Mouse (Mus musculus) liver, embryonic 15.5 days (tissue): ENCODE data around the gene Blvrb. TPM values are rescaled to one million over a fixed set of nuclear protein-coding genes. Genes with fewer than 3 reads are reported as not detected.

Experiments used
- ATAC-seq: fragments of 200-750 bp; cut with Nextera tagmentation; 2 replicates; pipeline ENCODE4 v1.8.0; 2017; ENCODE audit warnings: moderate number of reproducible peaks, mild to moderate bottlenecking, moderate library complexity; ENCODE audit not compliant: insufficient read depth
- H3K27ac ChIP-seq: fragments of 300-500 bp; sonication (generic); replicated peaks from 2 replicates; pipeline ENCODE4 v1.5.1; 2015; ENCODE audit warnings: mild to moderate bottlenecking, inconsistent platforms
- H3K27me3 ChIP-seq: fragments of 300-500 bp; sonication (generic); 2 replicates; pipeline ENCODE4 v1.6.1; 2015; ENCODE audit warnings: mild to moderate bottlenecking, inconsistent platforms
- H3K36me3 ChIP-seq: fragments of 300-500 bp; sonication (generic); replicated peaks from 2 replicates; pipeline ENCODE4 v1.6.1; 2015; ENCODE audit warnings: moderate library complexity, mild to moderate bottlenecking, inconsistent platforms
- H3K4me1 ChIP-seq: fragments of 300-500 bp; sonication (generic); replicated peaks from 2 replicates; pipeline ENCODE4 v1.6.1; 2015; ENCODE audit warnings: inconsistent platforms
- H3K4me2 ChIP-seq: fragments of 300-500 bp; sonication (generic); 2 replicates; pipeline ENCODE4 v1.6.1; 2015; ENCODE audit warnings: moderate library complexity, mild to moderate bottlenecking, inconsistent platforms
- H3K4me3 ChIP-seq: fragments of 300-500 bp; sonication (generic); replicated peaks from 2 replicates; pipeline ENCODE4 v1.5.1; 2015; ENCODE audit warnings: mild to moderate bottlenecking, inconsistent platforms
- H3K9ac ChIP-seq: fragments of 300-500 bp; sonication (generic); 2 replicates; pipeline ENCODE4 v1.6.1; 2015; ENCODE audit warnings: moderate library complexity, mild to moderate bottlenecking, inconsistent platforms
- H3K9me3 ChIP-seq: fragments of 300-500 bp; sonication (generic); replicated peaks from 2 replicates; pipeline ENCODE4 v1.6.1; 2016; ENCODE audit warnings: inconsistent platforms
- WGBS: fragments of 180-500 bp; shearing (Covaris S2); methylation state at CpG from one replicate; pipeline ENCODE4 v1.1.7; 2015; ENCODE audit warnings: mixed read lengths; ENCODE audit not compliant: insufficient replicate concordance; 5-methylcytosine and 5-hydroxymethylcytosine counted together
- polyA plus RNA-seq: library from polyadenylated mRNA; unstranded; fragments of >200 nt; fragmentation: Nextera tagmentation; extraction: Ambion mirVana; gene quantifications from 2 replicates; pipeline ENCODE4 v1.2.1, GENCODE M21; 2015

Gene Blvrb
- polyA plus RNA-seq, 1 experiment from 2014 or later: 920 TPM

DNA sequence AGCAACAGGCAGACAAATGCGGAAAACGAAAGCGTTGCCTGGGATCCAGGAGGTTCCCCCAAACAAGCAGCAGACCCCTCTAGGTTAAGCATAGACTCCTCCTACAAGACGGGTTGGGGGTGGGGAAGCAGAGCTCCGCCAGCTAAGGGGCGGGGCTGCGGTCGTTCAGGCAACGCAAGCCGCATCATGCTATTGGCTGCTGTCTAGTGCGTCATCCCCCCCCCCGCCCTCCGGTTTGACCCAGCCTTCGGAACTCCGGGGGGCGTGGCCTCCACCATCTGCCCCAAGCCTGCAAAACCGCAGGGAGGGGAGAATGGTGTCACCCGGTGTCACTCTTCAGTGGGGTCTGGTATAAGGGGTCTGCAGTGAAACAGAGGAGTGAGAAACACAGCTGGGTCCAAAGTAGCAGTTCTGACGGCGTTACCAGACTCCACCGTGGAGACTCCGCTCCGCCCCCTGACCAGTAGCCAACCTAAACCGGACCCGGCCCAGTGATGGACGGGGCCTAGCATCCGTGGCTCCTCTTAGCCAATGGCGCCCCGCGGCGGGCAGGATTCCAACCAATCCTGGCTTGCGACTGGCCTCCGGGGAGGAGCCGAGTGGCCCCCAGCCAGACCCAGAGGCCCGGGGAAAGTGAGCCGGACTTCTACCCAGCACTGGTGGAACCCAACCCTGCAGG, 25.5 kb downstream of the Blvrb start, which contains the start of gene Sertad3:
Gene Sertad3, plus strand, starts transcription at position 613 of the 679 bp plus-strand sequence.
- Histone ChIP-seq H3K9ac (peak within 1 kb of the TSS; percentile 95), H3K27me3 (no peaks in the 10 kb centered on the region), H3K27ac (peak within 1 kb of the TSS; percentile 98), H3K4me1 (peaks cover 44% of the 10 kb centered on the region), H3K9me3 (no peaks in the 10 kb centered on the region), H3K4me2 (peak within 1 kb of the TSS; percentile 76), H3K4me3 (peak within 1 kb of the TSS; percentile 85), H3K36me3 (peaks cover 30% of the 10 kb centered on the region)
- WGBS: under 1% methylated on average over 36 of the region's 36 CpGs
- ATAC-seq: peak; percentile 85

DNA sequence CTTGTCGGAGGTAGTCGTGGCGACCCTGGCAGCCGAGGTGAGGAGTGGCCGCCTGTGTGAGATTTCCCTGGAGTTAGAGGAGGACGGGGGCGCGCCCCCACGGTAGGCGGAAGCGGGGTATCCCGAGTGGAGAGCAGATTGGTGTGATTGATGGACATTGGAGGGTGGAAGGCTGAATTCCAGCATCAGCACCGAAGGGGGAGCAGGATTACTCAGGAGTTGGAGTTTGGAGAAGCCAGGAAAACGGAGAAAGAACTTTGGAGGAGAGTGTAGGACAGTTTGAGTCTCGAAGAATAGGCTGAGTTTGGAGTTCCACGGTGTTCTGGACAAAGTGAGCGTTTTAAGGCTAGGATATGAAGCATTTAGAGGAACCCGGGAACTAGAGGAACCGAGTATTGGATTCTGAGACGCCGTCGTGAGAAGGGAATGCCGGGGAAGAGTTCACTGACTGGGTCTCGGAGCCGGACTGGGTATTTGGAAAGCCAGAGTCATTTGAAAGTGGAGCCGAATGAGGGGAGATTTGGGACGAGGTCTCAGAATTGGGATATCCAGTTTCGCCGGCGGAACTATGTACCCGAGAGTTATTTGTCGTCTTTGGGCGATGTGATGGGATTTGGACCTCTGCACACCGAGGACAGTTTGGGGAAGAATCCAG, 26.2 kb downstream of the Blvrb start:
- Histone ChIP-seq H3K9me3 (no peaks in the 10 kb centered on the region), H3K9ac (peak overlapping the region; percentile 95), H3K36me3 (peaks cover 35% of the 10 kb centered on the region), H3K27me3 (no peaks in the 10 kb centered on the region), H3K4me3 (peak overlapping the region; percentile 85), H3K4me2 (peak overlapping the region; percentile 76), H3K4me1 (peaks cover 51% of the 10 kb centered on the region), H3K27ac (peak overlapping the region; percentile 98)
- under 1% methylated on average over 34 of the region's 34 CpGs for WGBS
- no peak for ATAC-seq

DNA sequence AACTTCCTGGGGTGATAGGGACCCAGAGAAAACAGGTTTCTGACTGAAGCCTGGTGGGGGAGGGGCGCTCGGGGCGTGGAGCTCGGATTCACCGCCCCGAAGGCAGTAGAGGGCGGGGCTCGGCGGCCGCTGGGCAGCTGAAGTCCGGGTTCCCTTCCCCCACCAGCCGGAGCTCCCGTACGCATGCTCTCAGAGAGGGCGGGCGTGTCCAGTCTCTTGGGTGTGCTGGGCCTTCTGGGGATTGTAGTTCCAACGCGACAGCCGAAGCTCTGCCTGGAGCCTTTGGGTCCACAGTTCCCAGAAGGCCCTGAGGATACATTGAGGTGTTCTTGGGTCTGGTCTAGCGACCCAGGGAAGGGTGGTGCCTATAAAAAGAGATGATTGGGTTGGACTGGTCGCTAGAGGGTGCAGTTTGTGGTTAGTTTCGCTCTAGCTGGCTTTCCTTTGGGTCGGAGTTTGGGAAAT, 26.7 kb downstream of the Blvrb start:
- Histone ChIP-seq H3K27ac (peak overlapping the region; percentile 98), H3K4me3 (peak overlapping the region; percentile 85), H3K9me3 (no peaks in the 10 kb centered on the region), H3K36me3 (peaks cover 35% of the 10 kb centered on the region), H3K27me3 (no peaks in the 10 kb centered on the region), H3K4me1 (peaks cover 56% of the 10 kb centered on the region), H3K9ac (peak overlapping the region; percentile 95), H3K4me2 (peak overlapping the region; percentile 76)
- ATAC-seq: peak; percentile 87
- 0% methylated on average over 23 of the region's 23 CpGs for WGBS

DNA sequence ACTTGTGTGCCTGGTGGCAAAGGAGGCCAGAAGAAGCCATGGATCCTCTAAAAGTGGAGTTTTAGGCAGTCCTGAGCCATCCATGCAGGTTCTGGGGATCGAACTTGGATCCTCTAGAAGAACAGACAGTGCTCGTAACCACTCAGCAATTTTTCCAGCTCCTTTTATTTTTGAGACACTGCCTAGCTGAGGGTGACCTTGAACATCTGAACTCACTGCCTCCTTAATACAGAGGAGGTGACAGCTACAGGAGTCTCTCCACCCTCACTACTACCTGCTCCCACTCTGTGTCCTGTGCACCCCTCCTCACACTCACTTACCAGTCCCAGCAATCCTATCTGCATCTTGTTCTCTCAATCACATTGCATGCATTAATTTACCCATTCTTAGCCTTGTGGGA, 27.8 kb downstream of the Blvrb start:
- Histone ChIP-seq H3K9me3 (no peaks in the 10 kb centered on the region), H3K36me3 (peaks cover 35% of the 10 kb centered on the region), H3K4me1 (peaks cover 67% of the 10 kb centered on the region), H3K27me3 (no peaks in the 10 kb centered on the region), H3K9ac (peak overlapping the region; percentile 49), H3K4me2 (peak overlapping the region; percentile 76), H3K4me3 (peak overlapping the region; percentile 85), H3K27ac (peak overlapping the region; percentile 98)
- ATAC-seq: no peak
- WGBS: 76% methylated on average over 2 of the region's 2 CpGs

DNA sequence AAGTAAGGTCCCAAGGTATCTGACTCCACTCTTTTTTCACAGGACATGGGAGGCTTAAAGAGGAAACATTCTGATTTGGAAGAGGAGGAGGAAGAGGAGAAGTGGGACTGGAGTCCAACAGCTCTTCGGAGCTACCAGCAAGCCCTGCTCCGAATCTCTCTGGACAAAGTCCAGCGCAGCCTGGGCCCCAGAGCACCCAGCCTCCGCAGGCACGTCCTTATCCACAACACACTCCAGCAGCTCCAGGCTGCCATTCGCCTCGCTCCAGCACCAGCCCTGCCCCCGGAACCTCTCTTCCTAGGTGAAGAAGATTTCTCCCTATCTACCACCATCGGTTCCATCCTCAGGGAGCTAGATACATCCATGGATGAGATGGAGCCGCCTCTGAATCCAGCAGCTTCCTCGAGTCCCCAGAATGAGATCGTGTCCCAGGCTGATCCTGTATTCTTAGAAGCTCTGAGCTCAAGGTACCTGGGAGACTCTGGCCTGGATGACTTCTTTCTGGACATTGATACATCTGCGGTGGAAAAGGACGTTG, 28.4 kb downstream of the Blvrb start:
- H3K4me3 ChIP-seq: peak overlapping the region; percentile 85
- ATAC-seq: no peak
- peak overlapping the region; percentile 76 for H3K4me2 ChIP-seq
- peaks cover 73% of the 10 kb centered on the region for H3K4me1 ChIP-seq
- no peaks in the 10 kb centered on the region for H3K9me3 ChIP-seq
- peaks cover 35% of the 10 kb centered on the region for H3K36me3 ChIP-seq
- peak overlapping the region; percentile 98; the same call in 1 of the 2 replicates for H3K27ac ChIP-seq
- H3K9ac ChIP-seq: no peak overlapping the region
- WGBS: 82% methylated on average over 14 of the region's 14 CpGs
- H3K27me3 ChIP-seq: no peaks in the 10 kb centered on the region

DNA sequence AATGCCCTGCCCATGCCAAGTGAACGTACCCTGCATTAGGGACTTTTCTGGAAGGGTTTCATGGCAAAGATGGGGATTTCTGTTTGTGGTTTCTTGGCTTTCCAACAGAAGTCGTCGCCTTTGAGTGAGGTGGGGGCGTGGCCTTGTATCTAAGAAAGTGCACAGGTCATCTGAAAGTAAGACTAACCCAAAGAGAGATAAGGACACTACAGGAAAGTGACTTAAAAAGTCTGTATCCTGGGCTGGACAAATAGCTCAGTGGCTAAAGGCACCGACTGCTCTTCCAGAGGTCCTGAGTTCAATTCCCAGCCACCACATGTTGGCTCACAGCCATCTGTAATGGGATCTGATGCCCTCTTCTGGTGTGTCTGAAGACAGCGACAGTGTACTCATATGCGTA, 30.8 kb downstream of the Blvrb start:
- Histone ChIP-seq H3K4me3 (no peak overlapping the region), H3K4me1 (peaks cover 82% of the 10 kb centered on the region), H3K9ac (0 out of 2 replicates have a peak overlapping the region, but pooled peaks have one; percentile 29), H3K9me3 (no peaks in the 10 kb centered on the region), H3K4me2 (no peak overlapping the region), H3K27ac (peak overlapping the region; percentile 49), H3K36me3 (peaks cover 35% of the 10 kb centered on the region), H3K27me3 (no peaks in the 10 kb centered on the region)
- 50% methylated on average over 7 of the region's 7 CpGs for WGBS
- no peak for ATAC-seq

DNA sequence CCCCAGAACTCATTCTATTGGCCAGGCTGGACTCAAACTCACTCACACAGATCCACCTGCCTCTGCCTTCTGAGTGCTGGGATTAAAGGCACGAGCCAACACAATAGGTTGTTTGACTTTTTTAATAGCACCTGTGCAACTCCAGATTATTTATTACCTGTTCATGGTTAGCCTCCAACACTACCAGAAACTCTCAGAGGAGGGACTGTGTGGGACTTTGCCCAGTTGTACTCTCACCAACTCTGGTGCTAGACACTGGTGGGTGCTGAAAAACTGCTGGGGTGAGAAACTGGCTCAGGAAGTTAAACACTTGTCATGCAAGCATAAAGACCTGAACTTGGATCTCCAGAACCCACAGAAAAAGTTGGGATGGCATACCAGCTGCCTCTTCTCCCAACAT, 32.0 kb downstream of the Blvrb start:
- Histone ChIP-seq H3K4me1 (peaks cover 94% of the 10 kb centered on the region), H3K9me3 (no peaks in the 10 kb centered on the region)

DNA sequence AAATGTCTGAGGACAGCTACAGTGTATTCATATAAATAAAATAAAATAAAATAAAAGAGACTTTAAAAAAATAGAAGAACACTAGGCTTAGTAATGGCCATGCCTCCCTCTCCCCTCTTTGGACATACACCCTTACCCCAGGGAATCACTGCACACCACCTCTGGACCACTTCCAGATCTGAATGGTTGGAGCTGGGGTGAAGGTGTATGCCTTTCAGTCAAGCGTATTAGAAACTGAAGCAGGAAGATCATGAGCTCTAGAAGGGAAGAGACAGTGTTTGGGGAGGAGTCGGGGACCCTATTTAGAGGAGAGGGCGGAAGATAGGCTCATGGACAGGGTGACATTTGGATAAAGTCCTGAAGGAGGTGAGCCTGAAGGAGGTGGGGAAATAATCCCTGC, 32.7 kb downstream of the Blvrb start:
- WGBS: 65% methylated on average over 3 of the region's 3 CpGs
- Histone ChIP-seq H3K4me2 (peak overlapping the region; percentile 76), H3K4me1 (peaks cover 94% of the 10 kb centered on the region), H3K27ac (peak overlapping the region; percentile 92), H3K36me3 (peaks cover 34% of the 10 kb centered on the region), H3K9ac (peak overlapping the region; percentile 68), H3K4me3 (peak overlapping the region; percentile 54), H3K27me3 (no peaks in the 10 kb centered on the region), H3K9me3 (no peaks in the 10 kb centered on the region)
- ATAC-seq: no peak

More for the DNA sequence above, 32.0 kb downstream of the Blvrb start:
- H3K4me2 ChIP-seq: peak overlapping the region; percentile 76
- peak overlapping the region; percentile 54 for H3K4me3 ChIP-seq
- no peaks in the 10 kb centered on the region for H3K27me3 ChIP-seq
- no peak for ATAC-seq
- H3K27ac ChIP-seq: peak overlapping the region; percentile 92
- peak overlapping the region; percentile 25; the same call in 1 of the 2 replicates for H3K9ac ChIP-seq
- WGBS: 76% methylated on average over 1 of the region's 1 CpGs
- peaks cover 35% of the 10 kb centered on the region for H3K36me3 ChIP-seq

DNA sequence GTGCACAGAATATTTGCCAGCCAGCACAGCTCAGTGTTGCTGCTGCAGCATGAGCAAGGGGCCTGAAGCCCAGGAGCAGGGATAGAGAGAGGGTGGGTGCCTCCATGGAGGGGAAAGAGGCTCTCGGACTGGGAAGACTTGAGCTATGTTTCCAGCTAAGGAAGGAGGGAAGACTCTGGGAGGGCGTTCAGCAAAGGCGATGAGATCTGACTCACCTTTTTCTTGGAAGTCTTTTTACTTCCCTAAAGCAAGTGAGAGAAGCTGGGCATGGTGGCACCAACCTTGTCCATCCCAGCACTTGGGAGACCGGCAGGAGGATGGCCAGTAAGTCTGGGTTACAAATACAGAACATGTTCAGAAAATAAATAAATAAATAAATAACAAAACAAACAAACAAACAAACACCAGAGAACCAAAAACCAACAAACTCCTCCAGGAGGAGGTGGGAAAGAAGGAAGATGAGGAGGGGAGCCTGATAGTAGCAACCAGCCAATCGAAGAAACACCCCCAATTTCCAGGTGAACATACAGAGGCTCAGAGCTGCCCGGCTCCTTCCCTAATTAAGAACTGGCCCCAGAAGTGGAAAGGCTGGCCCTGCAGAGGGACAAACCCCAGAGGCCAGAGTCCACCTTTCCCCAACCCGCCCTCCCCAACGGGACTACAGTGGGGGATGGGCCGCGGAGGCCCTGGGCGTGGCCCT, 33.3 kb downstream of the Blvrb start:
- H3K27me3 ChIP-seq: no peaks in the 10 kb centered on the region
- ATAC-seq: no peak
- peaks cover 28% of the 10 kb centered on the region for H3K36me3 ChIP-seq
- H3K4me3 ChIP-seq: peak overlapping the region; percentile 54
- H3K9ac ChIP-seq: peak overlapping the region; percentile 68
- H3K27ac ChIP-seq: peak overlapping the region; percentile 92
- peaks cover 94% of the 10 kb centered on the region for H3K4me1 ChIP-seq
- H3K9me3 ChIP-seq: no peaks in the 10 kb centered on the region
- 18% methylated on average over 11 of the region's 11 CpGs for WGBS
- H3K4me2 ChIP-seq: peak overlapping the region; percentile 76

DNA sequence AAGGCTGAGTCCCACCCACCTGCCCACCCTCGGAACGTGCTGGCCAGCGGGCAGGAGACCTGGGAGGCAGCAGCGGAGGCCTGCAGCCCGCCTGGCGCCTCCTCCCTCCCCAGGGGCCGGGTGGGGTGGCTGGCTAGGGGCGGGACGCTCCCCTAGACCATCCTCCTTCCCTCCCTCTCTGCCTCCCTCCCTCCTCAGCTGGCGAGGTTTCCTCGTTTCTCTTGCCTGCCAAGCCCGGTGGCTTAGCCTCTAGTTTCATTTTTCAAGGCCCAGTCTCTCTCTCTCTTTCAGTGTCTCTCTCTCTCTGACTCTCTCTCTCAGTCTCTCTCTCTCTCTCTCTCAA, 33.8 kb downstream of the Blvrb start:
- peaks cover 93% of the 10 kb centered on the region for H3K4me1 ChIP-seq
- peak overlapping the region; percentile 54 for H3K4me3 ChIP-seq
- peaks cover 23% of the 10 kb centered on the region for H3K36me3 ChIP-seq
- H3K27me3 ChIP-seq: no peaks in the 10 kb centered on the region
- no peaks in the 10 kb centered on the region for H3K9me3 ChIP-seq
- ATAC-seq: peak; percentile 97
- peak overlapping the region; percentile 76 for H3K4me2 ChIP-seq
- H3K9ac ChIP-seq: peak overlapping the region; percentile 68
- H3K27ac ChIP-seq: peak overlapping the region; percentile 92
- 0% methylated on average over 12 of the region's 12 CpGs for WGBS

DNA sequence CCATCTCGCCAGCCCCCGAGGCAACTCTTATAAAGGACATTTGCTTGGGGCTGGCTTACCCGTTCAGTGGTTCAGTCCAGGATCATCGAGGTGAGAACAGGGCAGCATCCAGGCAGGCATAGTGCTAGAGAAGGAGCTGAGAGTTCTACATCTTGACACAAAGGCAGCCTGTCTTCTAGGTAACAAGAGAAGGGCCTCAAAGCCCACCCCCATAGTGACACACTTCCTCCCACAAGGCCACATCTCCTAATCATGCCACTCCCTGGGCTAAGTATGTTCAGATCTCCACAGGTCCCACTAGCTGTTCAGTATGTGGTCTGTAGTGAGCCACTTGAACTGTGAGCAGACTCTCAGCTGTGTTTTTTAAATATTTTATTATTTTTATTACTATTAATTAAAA, 36.1 kb downstream of the Blvrb start:
- ATAC-seq: no peak
- H3K4me1 ChIP-seq: peaks cover 85% of the 10 kb centered on the region

More for the DNA sequence above, 36.1 kb downstream of the Blvrb start:
- Histone ChIP-seq H3K9ac (no peak overlapping the region), H3K27me3 (no peaks in the 10 kb centered on the region), H3K27ac (no peak overlapping the region), H3K4me2 (no peak overlapping the region), H3K9me3 (no peaks in the 10 kb centered on the region), H3K4me3 (no peak overlapping the region), H3K36me3 (peaks cover 3% of the 10 kb centered on the region; the same call in 1 of the 2 replicates)
- 76% methylated on average over 4 of the region's 4 CpGs for whole genome bisulfite sequencing
